Mouse (Mus musculus) large intestine, adult 2 months (tissue): Measurements from ENCODE around the gene Edem3. TPM values are rescaled to one million over a fixed set of nuclear protein-coding genes. Genes with fewer than 3 reads are reported as not detected.
"Not testable (repeated sequence)": the region's sequence is repeated elsewhere in the genome, so short reads cannot be mapped to it uniquely, and the experiment has no call there.

Experiments
- DNase-seq: peaks from one replicate; pipeline ENCODE4 v3.0.0-alpha.2; 2012; ENCODE audit warnings: low read depth, low spot score
- WGBS: fragments of 180-500 bp; shearing (Covaris S2); methylation state at CpG from one replicate; pipeline ENCODE4 v1.1.7; 2018; 5-methylcytosine and 5-hydroxymethylcytosine counted together
- polyA plus RNA-seq: library from polyadenylated mRNA; depleted of rRNA; stranded (reverse); fragments of >200 nt; gene quantifications from 2 replicates; pipeline ENCODE4 v1.2.3, GENCODE M21; 2012

Gene Edem3
- polyA plus RNA-seq, 1 experiment, result 4.3 TPM

- 94% methylated on average over 4 of the region's 4 CpGs for WGBS
- no peak for DNase-seq
Observed at GRCm38 (mm10) chr1:151789136-151789535, 34.0 kb downstream of the Edem3 start.

DNA sequence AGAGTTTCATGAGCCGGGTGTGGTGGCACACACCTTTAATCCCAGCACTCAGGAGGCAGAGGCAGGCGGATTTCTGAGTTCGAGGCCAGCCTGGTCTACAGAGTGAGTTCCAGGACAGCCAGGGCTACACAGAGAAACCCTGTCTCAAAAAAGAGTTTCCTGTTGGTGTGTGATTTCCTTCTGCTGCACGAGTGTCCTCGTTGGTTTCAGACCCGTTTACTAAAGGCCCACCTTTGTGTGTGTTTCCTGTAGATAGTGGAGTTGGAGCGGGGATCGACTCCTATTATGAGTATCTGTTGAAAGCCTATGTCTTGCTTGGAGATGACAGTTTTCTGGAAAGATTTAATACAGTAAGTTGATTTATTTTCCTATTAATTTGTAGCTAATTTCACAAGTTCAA is 36.9 kb downstream of the Edem3 start:
- 83% methylated on average over 8 of the region's 8 CpGs for WGBS
- not testable (repeated sequence) for DNase-seq

- WGBS, result 61% methylated on average over 3 of the region's 3 CpGs
- not testable (repeated sequence) for DNase-seq
Observed at GRCm38 (mm10) chr1:151802795-151803194, 47.6 kb downstream of the Edem3 start.

DNA sequence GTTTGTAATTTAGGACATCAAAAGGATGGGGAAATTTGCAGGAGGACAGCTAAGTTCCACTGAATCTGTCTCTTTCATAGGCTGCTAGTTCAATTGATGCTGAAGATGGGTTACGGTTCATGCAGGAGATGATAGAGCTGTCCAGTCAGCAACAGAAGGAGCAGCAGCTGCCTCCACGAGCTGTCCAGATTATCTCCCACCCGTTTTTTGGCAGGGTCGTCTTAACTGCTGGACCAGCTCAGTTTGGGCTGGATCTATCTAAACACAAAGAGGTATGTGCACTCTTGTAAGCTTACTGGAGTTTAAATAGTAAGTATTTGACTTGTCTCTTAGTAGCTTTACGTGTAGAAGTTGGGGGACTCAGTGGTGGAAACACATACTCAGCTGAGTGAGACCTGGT is 52.1 kb downstream of the Edem3 start:
- WGBS, result 80% methylated on average over 5 of the region's 5 CpGs
- DNase-seq, result no peak

GRCm38 (mm10) chr1:151810628-151811421 is 55.7 kb downstream of the Edem3 start:
- 88% methylated on average over 7 of the region's 7 CpGs for WGBS
- DNase-seq, result no peak

- DNase-seq, result no peak
- 95% methylated on average over 16 of the region's 16 CpGs for WGBS
Observed at GRCm38 (mm10) chr1:151811456-151811855, 56.3 kb downstream of the Edem3 start.

DNA sequence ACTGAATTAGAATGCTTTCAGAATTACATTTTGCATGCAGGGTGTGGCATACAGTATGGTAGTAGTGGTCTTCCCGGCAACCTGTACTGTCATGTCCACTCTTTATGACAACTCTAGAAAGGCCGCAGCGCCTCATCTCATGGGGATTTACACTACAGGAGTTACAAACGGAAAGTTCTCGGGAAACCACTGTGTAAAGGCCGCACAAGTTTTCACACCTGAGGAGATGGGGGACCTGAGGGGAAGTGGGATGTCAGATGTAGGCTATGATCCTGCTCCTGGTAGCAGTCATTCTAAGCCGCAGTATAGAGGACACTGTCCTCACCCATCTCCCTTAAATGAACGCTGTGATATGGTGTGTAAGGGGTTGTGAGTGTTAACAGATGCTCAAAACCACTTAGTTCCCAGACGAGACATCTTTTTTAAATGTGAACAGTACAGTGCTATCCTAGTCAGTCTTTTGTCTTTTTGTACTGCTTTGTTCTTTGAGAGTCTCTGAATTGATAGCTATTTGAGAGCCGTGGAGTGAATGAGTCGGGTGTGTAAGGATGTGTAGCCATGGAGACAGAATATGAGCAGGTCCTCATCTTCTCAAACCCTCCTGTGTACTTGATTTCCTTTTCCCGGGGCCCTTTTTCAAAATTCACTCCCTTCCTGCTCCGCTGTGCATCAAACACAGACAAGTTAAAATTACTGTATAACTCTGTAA is 57.0 kb downstream of the Edem3 start:
- no peak for DNase-seq
- 94% methylated on average over 13 of the region's 13 CpGs for WGBS

DNA sequence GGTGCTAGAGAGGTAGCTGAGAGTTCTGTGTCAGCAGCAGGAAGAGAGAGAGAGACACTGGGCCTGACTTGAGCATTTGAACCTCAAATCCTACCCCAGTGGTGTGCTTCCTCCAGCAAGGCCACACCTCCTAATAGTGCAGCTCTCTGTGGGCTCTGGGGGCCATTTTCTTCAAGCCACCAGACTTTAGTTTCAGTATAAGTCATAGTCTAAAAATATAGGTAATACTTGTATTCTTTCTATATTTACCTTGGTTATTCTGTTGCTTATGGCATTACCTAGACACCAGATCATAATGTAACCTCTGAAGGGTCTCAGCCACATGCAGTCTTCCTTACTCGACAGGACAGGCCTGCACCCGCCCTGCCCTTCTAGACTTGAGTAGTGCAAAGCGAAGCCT is 60.9 kb downstream of the Edem3 start:
- no peak for DNase-seq
- whole genome bisulfite sequencing, result 93% methylated on average over 3 of the region's 3 CpGs

DNA sequence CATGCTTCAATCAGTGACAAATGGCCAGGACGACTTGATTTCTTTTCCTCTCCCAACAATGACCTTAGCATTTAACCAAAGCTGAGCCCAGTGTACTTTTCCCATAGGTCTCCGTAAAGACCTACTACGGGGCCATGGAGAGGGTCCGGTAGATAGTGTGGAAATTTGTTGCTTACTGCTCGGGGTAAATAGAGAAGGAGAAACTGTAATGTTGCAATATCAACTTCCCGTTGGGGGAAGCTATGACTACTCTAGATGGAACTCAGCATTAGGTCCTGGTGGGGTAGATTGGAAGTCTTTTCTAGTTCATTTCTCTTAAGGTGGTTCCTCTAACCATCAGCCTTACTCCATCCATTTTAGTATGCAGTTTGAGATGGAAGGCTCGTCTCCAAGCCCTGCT is 64.0 kb downstream of the Edem3 start:
- 87% methylated on average over 7 of the region's 7 CpGs for WGBS
- no peak for DNase-seq

GRCm38 (mm10) chr1:151820457-151820856 is 65.3 kb downstream of the Edem3 start:
- peak; percentile 70 for DNase-seq
- WGBS, result 37% methylated on average over 5 of the region's 5 CpGs

GRCm38 (mm10) chr1:151825065-151825464 is 69.9 kb downstream of the Edem3 start:
- WGBS, result 70% methylated on average over 7 of the region's 7 CpGs
- no peak for DNase-seq

GRCm38 (mm10) chr1:151831791-151832190 is 76.6 kb downstream of the Edem3 start:
- WGBS, result 76% methylated on average over 3 of the region's 3 CpGs
- no peak for DNase-seq

- DNase-seq, result no peak
- WGBS, result 88% methylated on average over 4 of the region's 4 CpGs
Observed at GRCm38 (mm10) chr1:151835261-151835660, 80.1 kb downstream of the Edem3 start.

DNA sequence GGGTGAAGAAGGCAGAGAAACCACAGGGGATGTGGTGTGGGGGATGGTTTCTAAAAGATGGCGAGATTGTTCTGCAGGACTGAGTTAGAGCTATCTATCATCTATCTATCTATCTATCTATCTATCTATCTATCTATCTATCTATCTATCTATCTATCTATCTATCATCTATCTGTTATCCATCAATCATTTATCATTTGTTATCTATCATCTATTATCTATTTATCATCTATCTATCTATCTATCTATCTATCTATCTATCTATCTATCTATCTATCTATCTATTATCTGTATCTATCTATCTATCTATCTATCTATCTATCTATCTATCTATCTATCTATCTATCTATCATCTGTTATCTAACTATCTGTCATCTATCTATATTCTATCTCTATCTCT is 85.2 kb downstream of the Edem3 start:
- 90% methylated on average over 1 of the region's 1 CpGs for WGBS
- not testable (repeated sequence) for DNase-seq

GRCm38 (mm10) chr1:151845252-151845832 is 90.2 kb downstream of the Edem3 start:
- DNase-seq, result no peak
- 85% methylated on average over 17 of the region's 17 CpGs for WGBS

DNA sequence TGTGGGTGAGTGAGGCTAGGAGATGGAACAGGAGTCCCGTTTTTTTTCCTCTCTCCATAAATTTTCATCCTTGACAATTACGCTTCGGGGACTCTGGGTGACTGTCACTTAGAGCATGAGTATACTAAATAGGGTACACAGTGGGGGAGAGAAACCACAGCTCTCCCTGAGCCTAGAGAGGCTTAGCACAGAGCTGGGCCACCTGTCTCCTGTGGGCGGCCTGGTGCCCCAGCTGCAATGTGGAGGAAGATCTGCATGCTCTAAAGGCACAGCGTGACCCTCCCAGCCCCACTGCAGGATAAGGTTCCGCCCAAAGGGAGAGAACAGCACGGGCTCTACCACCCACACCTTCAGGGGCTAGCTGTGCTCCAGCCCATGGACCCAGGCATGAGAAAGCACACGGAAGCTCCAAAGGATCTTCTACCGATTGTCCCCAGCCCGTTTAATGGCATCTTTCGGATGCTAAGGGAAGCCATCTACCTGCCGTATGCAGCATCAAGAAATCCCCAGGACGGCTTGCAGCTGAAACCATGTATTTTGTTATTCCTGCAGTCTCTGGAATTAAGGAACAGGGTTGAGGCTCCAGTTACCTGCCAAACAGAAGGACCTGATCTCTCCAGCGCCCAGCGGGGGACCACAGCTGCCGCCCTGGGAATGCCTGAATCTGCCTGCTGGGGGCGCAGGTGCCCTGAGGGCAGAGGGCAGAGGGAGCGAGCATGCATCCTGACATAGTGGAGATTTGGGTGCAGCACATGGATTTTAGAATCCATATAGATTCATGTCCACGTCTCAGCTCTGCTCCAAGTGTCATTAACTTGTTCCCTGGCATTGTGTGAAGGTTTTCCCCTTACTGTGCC is 91.0 kb downstream of the Edem3 start:
- DNase-seq, result no peak
- WGBS, result 70% methylated on average over 19 of the region's 19 CpGs

DNA sequence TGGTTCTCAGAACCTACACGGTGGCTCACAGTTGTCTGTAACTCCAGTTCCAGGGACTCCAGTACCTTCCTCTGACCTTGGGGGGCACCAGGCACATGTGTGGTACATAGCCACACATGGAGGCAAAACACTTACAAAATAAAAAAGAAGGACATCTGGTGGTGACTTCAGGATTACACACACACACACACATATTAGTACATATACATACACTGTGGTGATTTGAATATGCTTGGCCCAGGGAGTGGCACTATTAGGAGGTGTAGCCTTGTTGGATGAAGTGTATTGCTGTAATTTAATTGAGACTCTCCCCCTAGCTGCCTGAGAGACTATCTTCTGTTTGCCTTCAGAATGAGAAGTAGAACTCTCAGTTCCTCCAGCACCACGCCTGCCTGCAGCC is 93.1 kb downstream of the Edem3 start:
- 83% methylated on average over 2 of the region's 2 CpGs for WGBS
- DNase-seq, result no peak

DNA sequence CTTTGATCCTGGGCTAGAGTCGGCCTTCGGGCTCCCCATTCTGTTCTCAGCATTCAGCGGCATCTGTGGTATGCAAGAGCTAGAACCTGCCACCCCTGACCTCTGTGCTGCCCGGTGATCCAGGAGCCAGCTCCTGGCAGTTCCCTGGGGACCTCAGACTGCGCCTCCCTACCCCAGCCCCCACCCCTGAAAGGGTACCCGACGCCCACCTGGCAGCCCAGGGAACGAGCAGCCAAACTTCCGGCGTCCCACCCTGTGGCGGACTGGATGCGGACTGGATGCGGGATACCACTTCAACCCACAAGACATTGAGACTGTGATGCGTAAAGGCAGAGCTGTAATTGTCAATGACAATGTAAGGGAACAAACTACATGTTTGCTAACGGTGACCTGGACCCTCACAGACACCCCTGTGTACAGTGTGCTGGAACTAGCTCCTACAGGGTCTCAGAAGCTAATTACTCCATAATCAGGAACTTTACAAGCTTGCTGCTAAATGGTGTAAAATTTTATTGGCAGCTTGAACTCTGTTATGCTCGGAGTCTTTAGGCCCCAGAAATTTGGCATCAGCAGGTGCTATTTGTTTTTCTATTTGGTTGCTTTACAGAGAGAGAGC is 94.9 kb downstream of the Edem3 start:
- WGBS, result 73% methylated on average over 16 of the region's 16 CpGs
- no peak for DNase-seq

- no peak for DNase-seq
- WGBS, result 85% methylated on average over 20 of the region's 20 CpGs
Observed at GRCm38 (mm10) chr1:151851051-151851848, 96.1 kb downstream of the Edem3 start.
